Mouse (Mus musculus): ENCODE results near the gene Mgat4b. TPM values are rescaled to one million over a fixed set of nuclear protein-coding genes. Genes with fewer than 3 reads are reported as not detected.
A peak's percentile ranks its signal among the peaks of the same experiment; 100 is the strongest.

Mgat4b gene
- total RNA-seq, 2 experiments from 2014 or later = 91.2 to 93.0 TPM

DNA sequence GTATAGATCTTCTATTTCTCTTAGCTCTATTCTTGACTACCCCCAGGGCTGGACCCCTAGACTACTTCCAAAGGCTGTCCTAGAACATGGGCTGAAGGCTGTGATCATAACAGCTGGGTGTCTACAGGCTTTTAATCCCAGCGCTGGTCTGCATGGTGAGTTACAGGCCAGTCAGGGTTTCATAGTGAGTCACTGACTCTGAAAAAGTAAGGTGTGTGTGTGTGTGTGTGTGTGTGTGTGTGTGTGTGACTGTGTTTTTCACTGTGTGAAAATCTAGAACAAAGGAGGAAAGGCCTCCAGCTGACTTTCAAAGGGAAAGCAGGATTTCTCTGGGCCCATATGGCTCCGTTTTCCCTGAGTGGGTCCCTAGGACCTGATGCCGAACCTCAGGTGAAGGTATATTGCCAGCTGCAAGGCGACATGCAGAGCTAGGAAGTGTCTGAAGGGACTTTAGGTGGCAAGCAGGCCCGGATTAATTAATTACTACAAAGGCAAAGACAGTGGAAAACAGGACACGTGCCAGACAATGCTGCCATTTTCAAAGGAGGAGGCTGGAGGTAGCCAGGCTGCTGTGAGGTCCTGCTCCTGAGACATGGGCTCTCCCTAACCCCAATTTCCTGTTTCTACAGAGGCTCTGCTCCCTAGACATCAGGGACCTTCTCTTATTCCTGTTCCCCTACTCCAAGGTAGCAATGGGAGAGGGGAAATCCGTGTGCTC, 12.0 kb downstream of the Mgat4b start:
- no peak overlapping the region for H3K4me3 ChIP-seq
- H3K27ac ChIP-seq = no peak overlapping the region

DNA sequence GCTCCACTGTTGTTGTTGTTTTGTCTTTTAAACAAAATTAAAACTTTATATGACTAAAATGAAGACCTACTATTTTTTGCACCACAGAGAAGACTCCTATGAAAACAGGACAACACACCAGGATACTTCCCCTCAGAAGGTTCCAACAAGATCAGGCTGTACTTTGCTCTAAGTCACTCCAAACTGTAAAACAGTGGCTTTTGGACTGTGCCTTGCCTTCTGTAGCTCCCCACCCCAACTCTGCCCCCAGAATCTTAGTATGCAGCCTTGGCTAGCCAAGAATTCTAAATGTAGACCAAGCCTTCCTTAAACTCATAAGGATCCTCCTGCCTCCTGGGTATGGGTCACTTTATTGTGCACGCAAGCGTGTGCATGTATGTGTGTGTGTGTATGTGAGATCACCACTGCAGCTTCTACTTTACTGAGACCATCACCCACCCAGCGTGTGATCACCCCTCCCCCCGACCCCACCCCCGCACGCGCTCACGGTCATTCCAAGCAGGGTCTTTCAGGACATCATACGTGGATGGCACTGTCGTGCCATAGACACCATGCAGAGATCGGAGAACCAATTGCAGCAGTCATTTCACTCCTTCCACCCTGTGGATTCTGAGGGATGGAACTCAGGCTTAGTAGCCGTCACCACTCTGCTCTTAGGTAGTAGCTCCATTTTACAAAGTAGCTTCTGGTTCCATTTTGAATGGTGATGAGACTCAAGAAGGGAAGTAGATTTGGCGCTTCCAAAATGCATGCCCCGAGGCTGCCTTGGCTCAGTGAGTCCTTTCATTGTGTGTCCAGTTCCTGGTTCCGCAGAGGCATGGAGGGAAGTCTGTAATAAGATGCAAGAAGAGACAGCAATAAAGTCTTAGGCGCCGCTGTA, 13.3 kb downstream of the Mgat4b start:
- peak overlapping the region; percentile 89 for H3K27ac ChIP-seq
- peak overlapping the region; percentile 58 for H3K4me3 ChIP-seq
- TF ChIP-seq CTCF (conservative IDR thresholded peaks at IDR 0.05) = no peak
- DNase-seq (ENCODE audit: low spot score in 2 of 2) = no peak

More for the DNA sequence above, 12.0 kb downstream of the Mgat4b start:
- DNase-seq (ENCODE audit: low spot score in 2 of 2) = no peak
- TF ChIP-seq CTCF (conservative IDR thresholded peaks at IDR 0.05) = no peak

DNA sequence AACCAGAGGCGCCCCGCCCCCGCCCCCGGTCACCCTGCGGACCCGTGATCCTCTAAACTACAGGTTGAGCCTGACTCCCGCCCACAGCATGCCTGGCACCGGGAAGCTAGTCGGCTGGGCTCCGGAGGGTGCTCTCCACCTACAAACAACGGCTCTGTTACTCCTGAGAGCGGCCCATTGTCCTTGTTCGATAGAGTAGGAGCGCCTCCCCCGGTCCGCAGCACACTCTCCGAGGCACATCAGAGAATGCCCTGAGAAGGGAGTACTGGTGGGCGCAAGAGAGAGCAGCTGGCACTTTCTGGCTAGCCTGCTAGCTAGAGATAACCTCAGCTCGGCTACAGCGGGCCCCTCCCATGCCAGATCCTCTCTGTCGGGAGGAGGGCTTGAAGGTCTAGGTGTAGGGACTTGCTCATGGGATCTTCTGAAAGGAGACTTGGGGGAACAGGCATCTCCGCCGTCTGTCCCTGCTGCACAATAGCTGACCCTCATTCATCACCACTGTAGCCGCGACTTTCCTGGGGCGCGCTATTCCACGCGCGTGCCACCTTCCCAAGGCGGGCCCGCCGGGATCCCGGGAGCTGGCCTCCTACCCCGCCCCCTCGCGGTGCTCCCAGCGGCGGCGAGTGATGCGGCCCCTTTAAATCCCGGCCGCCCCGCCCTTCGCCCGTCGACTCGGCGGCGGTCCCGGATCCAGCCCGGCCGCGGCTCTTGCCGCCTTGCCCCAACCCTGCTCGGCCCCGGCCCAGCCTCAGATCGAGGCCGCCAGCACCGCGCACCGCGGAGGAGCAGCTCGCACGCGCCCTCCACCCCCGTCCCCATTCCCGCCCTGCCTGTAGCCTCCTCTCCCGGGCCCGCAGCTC, 14.2 kb downstream of the Mgat4b start:
- DNase-seq (ENCODE audit: low spot score in 2 of 2) = peak; percentile 79 to 81
- TF ChIP-seq CTCF (conservative IDR thresholded peaks at IDR 0.05) = peak; percentile 62
- H3K27ac ChIP-seq = peak overlapping the region; percentile 89
- peak overlapping the region; percentile 58 for H3K4me3 ChIP-seq

DNA sequence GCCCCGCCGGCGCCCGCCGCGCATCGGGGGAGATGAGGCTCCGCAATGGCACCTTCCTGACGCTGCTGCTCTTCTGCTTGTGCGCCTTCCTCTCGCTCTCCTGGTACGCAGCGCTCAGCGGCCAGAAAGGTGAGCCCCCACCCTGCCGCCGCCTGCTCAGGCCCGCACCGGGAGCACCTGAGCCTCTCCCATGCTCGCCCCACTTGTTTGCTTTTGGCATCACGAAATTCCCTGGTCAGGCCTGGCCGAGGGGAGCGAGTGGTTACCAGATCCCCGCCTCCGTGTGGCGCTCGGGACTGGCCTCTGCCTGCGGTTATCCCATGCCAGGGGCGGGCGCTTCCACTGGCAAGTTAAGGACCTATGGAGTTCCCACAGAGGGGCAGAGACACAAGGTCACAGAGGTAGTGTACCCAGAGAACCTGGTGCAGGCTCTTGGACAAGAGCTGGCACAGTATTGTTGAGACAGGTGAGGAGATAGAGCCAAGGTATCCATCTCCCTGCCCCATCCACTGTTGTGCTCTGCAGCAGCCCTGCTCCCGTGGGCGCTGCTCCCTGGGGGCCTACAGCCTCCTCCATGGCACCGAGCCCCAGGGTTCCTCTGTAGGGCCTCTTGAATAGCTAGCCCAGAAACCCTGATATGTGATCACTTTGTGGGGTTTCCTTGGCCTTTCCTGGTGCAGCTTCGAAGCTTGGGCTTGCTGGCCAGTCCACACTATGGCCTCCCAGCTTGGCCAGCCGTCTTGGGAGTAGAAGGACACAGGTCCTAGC, 15.1 kb downstream of the Mgat4b start:
- no peak for DNase-seq (ENCODE audit: low spot score in 2 of 2)
- no peak for TF ChIP-seq CTCF (conservative IDR thresholded peaks at IDR 0.05)
- H3K4me3 ChIP-seq = peak overlapping the region; percentile 58
- peak overlapping the region; percentile 89 for H3K27ac ChIP-seq

DNA sequence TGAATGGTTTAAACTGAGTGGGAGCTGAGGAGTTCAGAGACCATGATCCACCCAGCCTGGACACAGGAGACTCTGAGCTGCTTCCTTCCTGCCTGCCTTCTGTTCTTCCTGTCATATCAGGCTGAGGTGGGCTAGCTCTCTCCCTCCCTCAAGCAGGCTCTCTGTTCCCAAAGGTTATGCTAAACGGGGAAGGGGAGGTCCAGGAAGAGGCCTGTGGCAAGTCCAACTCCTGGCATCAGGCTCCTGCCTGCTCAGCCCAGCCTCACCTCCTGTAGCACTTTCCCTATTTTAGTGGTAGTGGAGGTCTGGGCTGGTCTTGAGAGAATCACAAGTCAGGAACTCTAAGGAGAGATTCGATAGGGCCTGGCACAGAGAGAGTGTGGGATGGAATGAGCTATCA, 15.7 kb downstream of the Mgat4b start:
- TF ChIP-seq CTCF (conservative IDR thresholded peaks at IDR 0.05) = no peak
- H3K4me3 ChIP-seq = peak overlapping the region; percentile 58
- no peak for DNase-seq (ENCODE audit: low spot score in 2 of 2)
- H3K27ac ChIP-seq = peak overlapping the region; percentile 89

DNA sequence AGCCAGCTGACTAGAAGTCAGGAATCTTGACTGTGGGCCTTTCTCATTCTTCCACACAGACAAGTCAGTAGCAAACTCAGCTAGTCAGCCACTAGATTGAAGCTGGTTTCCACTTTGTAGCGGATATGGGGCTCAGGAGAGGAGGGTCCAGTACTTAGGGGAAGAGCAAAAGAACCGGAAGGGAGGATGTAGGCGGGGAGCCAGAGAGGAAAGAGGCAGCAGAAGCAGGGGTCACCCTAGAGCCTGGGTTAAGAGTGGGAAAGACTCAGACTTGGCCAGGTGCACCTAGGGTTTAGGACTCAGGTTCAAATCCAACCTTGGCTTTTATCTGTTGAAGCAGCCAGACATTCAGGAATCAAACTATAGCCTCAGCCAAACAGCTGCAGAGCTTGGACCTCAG, 16.5 kb downstream of the Mgat4b start:
- TF ChIP-seq CTCF (conservative IDR thresholded peaks at IDR 0.05) = no peak
- peak overlapping the region; percentile 58; the same call in 1 of the 2 replicates for H3K4me3 ChIP-seq
- DNase-seq (ENCODE audit: low spot score in 2 of 2) = no peak
- peak overlapping the region; percentile 89; the same call in 1 of the 2 replicates for H3K27ac ChIP-seq

DNA sequence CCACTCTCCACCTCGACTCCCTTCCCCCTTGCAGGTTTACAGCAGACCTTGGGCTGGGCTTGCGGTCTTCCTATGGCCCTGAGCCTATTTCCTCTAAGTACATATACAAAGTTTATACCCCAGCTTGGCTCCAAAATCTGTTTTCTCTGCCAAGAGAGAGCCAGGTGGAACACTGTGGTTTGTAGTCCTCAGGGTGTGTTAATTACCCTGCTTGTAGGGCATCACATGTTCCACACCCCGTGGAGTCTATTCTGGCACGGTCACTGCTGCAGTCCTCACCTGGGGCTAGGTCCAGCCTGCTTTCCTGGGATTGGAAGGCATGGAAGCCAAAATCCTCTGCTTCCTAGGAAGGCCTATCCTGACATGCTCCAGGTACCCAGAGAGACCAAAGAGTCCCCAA, 17.0 kb downstream of the Mgat4b start:
- no peak for TF ChIP-seq CTCF (conservative IDR thresholded peaks at IDR 0.05)
- no peak overlapping the region for H3K4me3 ChIP-seq
- no peak overlapping the region for H3K27ac ChIP-seq
- DNase-seq (ENCODE audit: low spot score in 2 of 2) = no peak

DNA sequence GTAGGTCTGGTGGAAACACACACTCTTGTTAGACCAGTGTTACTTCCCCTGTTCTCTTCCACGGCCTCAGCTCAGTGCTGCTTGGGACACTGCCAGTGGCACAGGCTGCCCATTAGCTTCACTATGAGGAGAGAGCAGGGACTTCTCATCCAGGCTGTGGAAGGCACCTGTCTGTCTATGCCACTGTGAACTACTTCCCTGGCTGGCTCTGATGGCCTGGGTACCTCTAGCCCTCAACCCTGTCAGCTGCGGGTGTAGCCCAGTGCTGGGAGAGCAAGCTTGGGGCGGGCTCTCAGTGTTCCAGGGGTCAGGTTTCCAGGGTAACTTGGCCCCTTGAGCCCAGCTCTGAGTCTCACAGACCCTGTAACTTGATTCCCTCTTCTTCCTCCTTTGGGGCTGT, 18.1 kb downstream of the Mgat4b start:
- 0 out of 2 replicates have a peak overlapping the region, but pooled peaks have one; percentile 14 for H3K27ac ChIP-seq
- DNase-seq (ENCODE audit: low spot score in 2 of 2) = no peak
- no peak for TF ChIP-seq CTCF (conservative IDR thresholded peaks at IDR 0.05)
- H3K4me3 ChIP-seq = no peak overlapping the region

DNA sequence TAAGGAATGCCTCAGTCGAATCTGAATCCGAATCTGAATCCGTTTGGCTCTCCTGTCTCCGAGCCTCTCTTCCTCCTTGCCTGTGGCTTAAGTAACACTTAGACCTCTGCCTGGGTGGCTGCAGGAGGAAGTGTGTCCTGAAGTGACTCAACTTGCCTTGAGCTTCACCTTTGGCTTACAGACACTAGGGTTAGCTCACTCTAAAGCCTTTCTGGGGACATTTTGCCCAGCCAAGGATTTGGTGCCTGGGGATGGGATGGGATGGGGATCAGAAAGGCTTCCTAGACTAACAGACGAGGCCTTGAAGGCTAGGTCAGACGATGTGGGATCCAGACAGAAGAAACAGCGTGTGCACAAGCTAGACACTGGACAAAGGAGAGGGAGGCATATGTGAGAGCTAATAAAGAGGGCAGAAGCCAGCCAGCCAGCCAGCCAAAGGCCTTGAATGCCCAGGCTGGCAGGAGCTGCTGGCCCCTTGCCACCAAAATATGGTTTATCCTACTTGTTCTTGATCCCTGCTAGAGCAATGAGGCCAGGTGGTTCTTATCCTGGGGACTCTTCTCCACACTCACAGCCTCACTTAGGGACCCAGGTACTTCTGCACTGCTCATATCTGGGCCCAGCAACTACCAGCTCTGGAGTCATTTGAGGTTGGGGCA, 18.7 kb downstream of the Mgat4b start:
- Histone ChIP-seq H3K4me3 (no peak overlapping the region), H3K27ac (no peak overlapping the region)
- TF ChIP-seq CTCF (conservative IDR thresholded peaks at IDR 0.05) = no peak
- no peak for DNase-seq (ENCODE audit: low spot score in 2 of 2)

DNA sequence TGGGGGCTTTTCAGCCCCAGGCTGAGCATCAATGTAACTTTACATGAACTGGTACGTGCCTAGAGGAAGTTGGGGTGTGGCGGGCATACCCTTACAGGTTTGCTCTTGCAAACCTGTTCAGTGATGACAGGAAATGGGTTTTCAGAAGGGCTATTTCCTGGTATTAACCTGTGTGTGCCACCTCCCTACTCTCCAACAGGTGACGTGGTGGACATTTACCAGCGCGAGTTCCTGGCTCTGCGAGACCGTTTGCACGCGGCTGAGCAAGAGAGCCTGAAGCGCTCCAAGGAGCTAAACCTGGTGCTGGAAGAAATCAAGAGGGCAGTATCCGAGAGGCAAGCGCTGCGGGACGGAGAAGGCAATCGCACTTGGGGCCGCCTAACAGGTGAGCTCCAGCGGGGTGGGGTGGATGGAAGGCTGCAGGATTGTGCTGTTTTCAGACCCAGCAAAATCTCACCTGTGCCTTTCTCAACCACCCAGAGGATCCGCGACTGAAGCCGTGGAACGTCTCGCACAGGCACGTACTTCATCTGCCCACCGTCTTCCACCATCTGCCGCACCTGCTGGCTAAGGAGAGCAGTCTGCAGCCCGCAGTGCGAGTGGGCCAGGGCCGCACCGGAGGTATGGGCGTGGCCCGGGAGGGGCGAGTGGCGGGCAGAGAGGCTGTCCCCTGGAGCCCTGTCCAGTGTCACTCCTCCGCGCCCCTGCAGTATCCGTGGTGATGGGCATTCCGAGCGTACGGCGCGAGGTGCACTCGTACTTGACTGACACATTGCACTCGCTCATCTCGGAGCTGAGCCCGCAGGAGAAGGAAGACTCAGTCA, 20.0 kb downstream of the Mgat4b start:
- no peak for TF ChIP-seq CTCF (conservative IDR thresholded peaks at IDR 0.05)
- H3K27ac ChIP-seq = no peak overlapping the region

DNA sequence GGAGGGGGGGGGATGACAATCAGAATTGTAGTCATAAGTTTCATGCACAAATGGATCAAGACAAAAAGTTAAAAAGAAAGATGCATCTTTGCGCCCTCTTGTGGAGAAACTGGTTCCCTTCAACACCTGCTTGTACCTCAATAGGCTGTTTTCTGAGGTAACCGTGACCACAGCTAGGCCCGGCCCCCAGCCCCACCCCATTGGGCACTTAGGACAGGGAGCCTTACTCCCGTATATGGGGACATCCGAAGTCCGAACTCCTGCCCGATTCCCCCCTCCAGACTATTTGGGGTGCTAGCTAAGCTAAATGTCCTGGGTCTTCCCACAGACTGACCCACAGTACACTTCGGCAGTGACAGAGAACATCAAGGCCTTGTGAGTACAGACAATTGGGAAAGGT, 20.7 kb downstream of the Mgat4b start:
- peak; percentile 61 to 73 for DNase-seq (ENCODE audit: low spot score in 2 of 2)
- TF ChIP-seq CTCF (conservative IDR thresholded peaks at IDR 0.05) = peak; percentile 81
- no peak overlapping the region for H3K27ac ChIP-seq
- no peak overlapping the region for H3K4me3 ChIP-seq

More for the DNA sequence above, 20.0 kb downstream of the Mgat4b start:
- H3K4me3 ChIP-seq = no peak overlapping the region
- DNase-seq (ENCODE audit: low spot score in 2 of 2) = no peak
